Mouse (Mus musculus) spleen, adult 18-20 months (tissue): ENCODE measurements at regions not wholly inside any gene's neighbourhood (a gene's known extent, or its start where the extent isn't known, plus 50 kb on each side); places are given as distances from the start of the nearest gene placed in this dataset.
A peak's percentile ranks its signal among the peaks of the same experiment; 100 is the strongest.
"Not testable (repeated sequence)": the region's sequence is repeated elsewhere in the genome, so short reads cannot be mapped to it uniquely, and the experiment has no call there.

Experiments
- DNase-seq, 2 experiments: peaks; one replicate each; pipeline ENCODE4 v3.0.0; 2022; ENCODE audit warnings: mixed read lengths in 2 of 2

GRCm38 (mm10) chr8:112427721-112428389 is 142.0 kb upstream of the Cntnap4 start:
- no peak for DNase-seq

GRCm38 (mm10) chr8:112411968-112412367 is 157.9 kb upstream of the Cntnap4 start:
- DNase-seq: no peak

- peak in 1 of 2 experiments; percentile 2 for DNase-seq
Measured at GRCm38 (mm10) chr8:112411213-112411612, 158.6 kb upstream of the Cntnap4 start.

- DNase-seq: no peak
Measured at GRCm38 (mm10) chr8:112408211-112408735, 161.6 kb upstream of the Cntnap4 start.

- no peak for DNase-seq
Measured at GRCm38 (mm10) chr8:112404087-112404486, 165.8 kb upstream of the Cntnap4 start.

- no peak for DNase-seq
Measured at GRCm38 (mm10) chr8:112397438-112397837, 172.4 kb upstream of the Cntnap4 start.

GRCm38 (mm10) chr8:112390108-112390507 is 179.7 kb upstream of the Cntnap4 start:
- DNase-seq: no peak

- no peak for DNase-seq
Measured at GRCm38 (mm10) chr8:112348323-112348722, 221.5 kb upstream of the Cntnap4 start.

- DNase-seq: no peak
Measured at GRCm38 (mm10) chr8:112333171-112333570, 236.7 kb upstream of the Cntnap4 start.

- DNase-seq: no peak
Measured at GRCm38 (mm10) chr8:112332021-112332420, 237.8 kb upstream of the Cntnap4 start.

GRCm38 (mm10) chr8:112309816-112310215 is 260.0 kb upstream of the Cntnap4 start:
- DNase-seq: no peak

- no peak for DNase-seq
Measured at GRCm38 (mm10) chr8:112308354-112308753, 261.5 kb upstream of the Cntnap4 start.

GRCm38 (mm10) chr8:112297021-112297420 is 272.8 kb upstream of the Cntnap4 start:
- no peak for DNase-seq

- DNase-seq: no peak
Measured at GRCm38 (mm10) chr8:112283316-112283715, 268.5 kb upstream of the Gm6793 start.

GRCm38 (mm10) chr8:112269598-112269997 is 254.8 kb upstream of the Gm6793 start:
- no peak for DNase-seq

- no peak for DNase-seq
Measured at GRCm38 (mm10) chr8:112269214-112269566, 254.4 kb upstream of the Gm6793 start.

- DNase-seq: no peak
Measured at GRCm38 (mm10) chr8:112268544-112269213, 253.8 kb upstream of the Gm6793 start.

GRCm38 (mm10) chr8:112257922-112258475 is 243.2 kb upstream of the Gm6793 start:
- DNase-seq: no peak

- no peak for DNase-seq
Measured at GRCm38 (mm10) chr8:112257311-112257894, 242.6 kb upstream of the Gm6793 start.

GRCm38 (mm10) chr8:112246629-112247028 is 231.8 kb upstream of the Gm6793 start:
- DNase-seq: not testable (repeated sequence)

- DNase-seq: no peak
Measured at GRCm38 (mm10) chr8:112238681-112239080, 223.8 kb upstream of the Gm6793 start.

- not testable (repeated sequence) for DNase-seq
Measured at GRCm38 (mm10) chr8:112236751-112237150, 221.9 kb upstream of the Gm6793 start.

- DNase-seq: no peak
Measured at GRCm38 (mm10) chr8:112219656-112220055, 204.8 kb upstream of the Gm6793 start.

GRCm38 (mm10) chr8:112212170-112212569 is 197.3 kb upstream of the Gm6793 start:
- no peak for DNase-seq
